Mouse (Mus musculus) cerebellum, adult 2 months (tissue): Measurements from ENCODE around the gene Gltp.

Experiments used
- CTCF ChIP-seq: fragments of 200-500 bp; IDR thresholded peaks from 2 replicates; pipeline ENCODE4 v1.5.1; 2011; ENCODE audit warnings: low read depth, mild to moderate bottlenecking, control low read depth, low read length, moderate library complexity, borderline replicate concordance; ENCODE audit not compliant: insufficient read depth
- POLR2A ChIP-seq: fragments of 200-500 bp; IDR thresholded peaks from 2 replicates; pipeline ENCODE4 v1.6.1; 2011; ENCODE audit warnings: low read length, control low read depth, borderline replicate concordance; ENCODE audit not compliant: insufficient read depth

DNA sequence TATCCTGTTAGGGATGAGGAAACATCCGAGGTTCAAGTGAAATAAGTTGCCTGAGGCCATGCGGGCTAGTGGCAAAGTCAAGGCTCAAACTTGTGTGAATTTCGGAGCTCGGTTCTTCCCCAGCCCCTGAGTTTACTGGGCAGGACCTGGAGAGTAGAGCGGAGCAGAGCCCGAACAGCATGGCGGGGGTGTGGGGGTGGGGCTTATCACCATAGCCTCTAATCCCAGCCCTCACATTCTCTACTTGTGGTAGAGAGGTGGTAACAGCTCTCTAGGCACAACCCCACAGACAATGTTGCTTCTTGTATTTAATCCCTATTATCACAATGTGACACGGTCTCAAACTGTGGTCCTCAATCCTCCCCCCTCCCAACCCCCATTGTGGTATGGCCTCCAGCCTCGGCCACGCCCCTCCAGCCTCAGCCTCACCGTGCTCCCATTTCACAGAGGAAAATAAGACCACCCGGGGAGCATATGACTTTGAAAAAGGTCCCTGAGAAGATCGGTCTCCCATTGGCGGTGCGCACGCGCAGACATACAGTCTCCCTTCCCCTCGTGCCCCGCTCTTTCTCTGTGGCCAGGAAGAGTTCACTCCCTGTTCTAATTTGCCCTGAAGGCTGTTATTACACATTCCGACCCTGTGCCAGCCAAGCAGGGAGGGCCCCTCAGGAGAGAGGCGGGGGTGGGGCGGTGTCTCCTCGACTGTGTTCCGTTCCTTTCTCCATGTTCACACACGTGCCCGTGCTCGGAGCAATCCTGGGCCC lies 43.4 kb downstream of the Gltp start:
- TF ChIP-seq CTCF (no peak), POLR2A (no peak)
